Mouse (Mus musculus) megakaryocyte, embryonic 14.5 days (primary cell): ENCODE measurements around the gene Msi1.

Experiments
- FLI1 ChIP-seq: IDR thresholded peaks from 2 replicates; pipeline ENCODE4 v1.6.1; 2012; ENCODE audit warnings: low read length, inconsistent platforms, mixed read lengths
- GATA1 ChIP-seq: IDR thresholded peaks from 3 replicates; pipeline ENCODE4 v1.6.1; 2012; ENCODE audit warnings: mixed read lengths, low read length, inconsistent platforms, borderline replicate concordance

DNA sequence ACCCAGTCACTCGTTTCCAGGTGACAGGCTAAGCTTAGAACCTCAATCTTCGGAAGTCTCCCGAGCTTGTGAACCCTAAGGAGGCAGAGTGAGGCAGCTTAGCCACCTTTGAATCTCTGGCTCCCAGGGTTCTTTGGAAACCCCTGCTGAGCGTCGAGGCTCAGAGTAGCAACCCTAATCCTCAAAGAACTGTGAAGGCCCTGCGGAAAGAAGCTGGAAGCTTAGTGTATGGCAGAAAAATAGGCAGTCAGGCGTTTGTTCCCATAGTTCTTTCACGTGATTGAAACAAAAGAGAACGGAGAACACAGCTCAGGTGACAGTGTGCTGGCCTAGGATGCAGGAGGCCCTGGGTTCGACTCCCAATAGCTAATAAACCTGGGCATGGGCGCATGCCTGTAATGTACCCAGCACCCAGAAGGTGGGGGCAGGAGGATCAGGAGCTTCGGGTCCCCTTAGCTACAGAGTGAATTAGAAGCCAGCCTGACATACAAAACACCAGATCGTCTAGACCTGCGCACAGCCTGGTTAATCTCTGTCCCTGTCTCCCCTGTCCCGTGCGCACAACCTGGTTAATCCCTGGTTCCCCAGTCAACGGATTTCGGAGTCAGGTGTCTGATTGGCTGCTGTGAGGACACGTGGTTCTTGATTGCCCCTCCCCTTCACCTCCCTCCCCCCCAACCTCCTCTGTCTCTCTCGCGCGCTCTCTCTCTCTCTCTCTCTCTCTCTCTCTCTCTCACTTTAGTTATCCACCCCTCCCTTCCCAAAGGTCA lies 46.1 kb downstream of the Msi1 start:
- TF ChIP-seq GATA1 (no peak), FLI1 (no peak)
